Mouse (Mus musculus) brain, embryonic 14.5 days (tissue): ENCODE results near the gene Adamts15.

Experiments used
- CTCF ChIP-seq: fragments of 200-500 bp; IDR thresholded peaks from 2 replicates; pipeline ENCODE4 v1.5.1; 2012; ENCODE audit warnings: inconsistent platforms, mild to moderate bottlenecking, moderate library complexity, borderline replicate concordance; ENCODE audit not compliant: insufficient read depth, insufficient read length; ENCODE audit errors: extremely low read depth
- POLR2A ChIP-seq: fragments of 200-500 bp; IDR thresholded peaks from 2 replicates; pipeline ENCODE4 v1.6.1; 2012; ENCODE audit warnings: mild to moderate bottlenecking, inconsistent platforms, borderline replicate concordance; ENCODE audit not compliant: poor library complexity, insufficient read depth, insufficient read length, severe bottlenecking; ENCODE audit errors: extremely low read depth

- no peak for TF ChIP-seq CTCF
- no peak for TF ChIP-seq POLR2A
Observed at GRCm38 (mm10) chr9:30955246-30955645, 33.0 kb upstream of the Adamts15 start.
